Mouse (Mus musculus) hindbrain, postnatal 0 days (tissue): ENCODE measurements at regions not wholly inside any gene's neighbourhood (a gene's known extent, or its start where the extent isn't known, plus 50 kb on each side); places are given as distances from the start of the nearest gene placed in this dataset.

Experiments used
- ATAC-seq: fragments of 200-750 bp; cut with Nextera tagmentation; 2 replicates; pipeline ENCODE4 v1.8.0; 2017; ENCODE audit warnings: mild to moderate bottlenecking, moderate TSS enrichment, moderate library complexity
- DNase-seq: peaks from one replicate; pipeline ENCODE4 v3.0.0-alpha.2; 2015; ENCODE audit warnings: low spot score
- H3K27ac ChIP-seq: fragments of 300-500 bp; sonication (generic); 2 replicates; pipeline ENCODE4 v1.5.1; 2014; ENCODE audit warnings: mild to moderate bottlenecking
- H3K27me3 ChIP-seq: fragments of 300-500 bp; sonication (generic); 2 replicates; pipeline ENCODE4 v1.6.1; 2014; ENCODE audit warnings: low read length, mixed read lengths; ENCODE audit not compliant: insufficient read depth
- H3K36me3 ChIP-seq: fragments of 300-500 bp; sonication (generic); 2 replicates; pipeline ENCODE4 v1.6.1; 2014; ENCODE audit warnings: low read length, mixed read lengths; ENCODE audit not compliant: insufficient read depth
- H3K4me1 ChIP-seq: fragments of 300-500 bp; sonication (generic); 2 replicates; pipeline ENCODE4 v1.6.1; 2014; ENCODE audit warnings: antibody characterized with exemption, low read length, mixed read lengths; ENCODE audit not compliant: insufficient read depth
- H3K4me2 ChIP-seq: fragments of 300-500 bp; sonication (generic); 2 replicates; pipeline ENCODE4 v1.6.1; 2014; ENCODE audit warnings: low read depth, mild to moderate bottlenecking, low read length, moderate library complexity, mixed read lengths
- H3K4me3 ChIP-seq: fragments of 300-500 bp; sonication (generic); 2 replicates; pipeline ENCODE4 v1.5.1; 2014; ENCODE audit warnings: low read length
- H3K9ac ChIP-seq: fragments of 300-500 bp; sonication (generic); replicated peaks from 2 replicates; pipeline ENCODE4 v1.6.1; 2014; ENCODE audit warnings: mild to moderate bottlenecking, low read length, moderate library complexity, mixed read lengths
- H3K9me3 ChIP-seq: fragments of 300-500 bp; sonication (generic); 2 replicates; pipeline ENCODE4 v1.6.1; 2016; ENCODE audit warnings: low read length, mixed read lengths
- CTCF ChIP-seq: IDR thresholded peaks from 2 replicates; pipeline ENCODE4 v1.5.1; 2016; ENCODE audit warnings: antibody characterized with exemption, control low read depth, low read depth
- WGBS: fragments of 180-500 bp; shearing (Covaris S2); extraction: QIAGEN DNeasy Blood & Tissue Kit; methylation state at CpG from one replicate; pipeline ENCODE4 v1.1.7; 2014; 5-methylcytosine and 5-hydroxymethylcytosine counted together

DNA sequence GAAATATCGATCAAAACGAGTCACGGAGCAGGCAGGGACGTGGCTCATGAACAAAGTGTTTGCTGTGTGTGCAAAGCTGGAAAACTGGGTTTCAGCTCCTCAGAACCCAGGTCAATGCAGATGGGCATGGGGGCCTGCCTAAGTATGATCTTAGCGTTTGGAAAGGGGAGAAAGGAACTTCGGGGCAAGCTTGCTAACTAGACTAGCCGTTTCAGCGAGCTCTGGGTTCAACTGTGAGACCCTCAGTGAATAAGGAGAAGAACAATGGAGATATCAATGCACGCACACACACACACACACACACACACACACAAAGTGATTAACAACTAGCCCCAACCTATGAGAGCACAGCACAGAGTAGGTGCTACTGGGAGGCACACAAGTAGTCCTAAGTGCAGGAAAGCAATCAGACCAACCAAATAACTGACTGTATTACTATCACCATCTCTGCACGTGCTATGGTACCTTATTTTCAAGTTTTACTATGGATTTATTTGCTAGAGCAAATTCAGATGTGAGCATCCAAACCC lies 64.3 kb upstream of the Klf3 start:
- peak overlapping the region; percentile 37; the same call in 1 of the 2 replicates for H3K4me2 ChIP-seq

DNA sequence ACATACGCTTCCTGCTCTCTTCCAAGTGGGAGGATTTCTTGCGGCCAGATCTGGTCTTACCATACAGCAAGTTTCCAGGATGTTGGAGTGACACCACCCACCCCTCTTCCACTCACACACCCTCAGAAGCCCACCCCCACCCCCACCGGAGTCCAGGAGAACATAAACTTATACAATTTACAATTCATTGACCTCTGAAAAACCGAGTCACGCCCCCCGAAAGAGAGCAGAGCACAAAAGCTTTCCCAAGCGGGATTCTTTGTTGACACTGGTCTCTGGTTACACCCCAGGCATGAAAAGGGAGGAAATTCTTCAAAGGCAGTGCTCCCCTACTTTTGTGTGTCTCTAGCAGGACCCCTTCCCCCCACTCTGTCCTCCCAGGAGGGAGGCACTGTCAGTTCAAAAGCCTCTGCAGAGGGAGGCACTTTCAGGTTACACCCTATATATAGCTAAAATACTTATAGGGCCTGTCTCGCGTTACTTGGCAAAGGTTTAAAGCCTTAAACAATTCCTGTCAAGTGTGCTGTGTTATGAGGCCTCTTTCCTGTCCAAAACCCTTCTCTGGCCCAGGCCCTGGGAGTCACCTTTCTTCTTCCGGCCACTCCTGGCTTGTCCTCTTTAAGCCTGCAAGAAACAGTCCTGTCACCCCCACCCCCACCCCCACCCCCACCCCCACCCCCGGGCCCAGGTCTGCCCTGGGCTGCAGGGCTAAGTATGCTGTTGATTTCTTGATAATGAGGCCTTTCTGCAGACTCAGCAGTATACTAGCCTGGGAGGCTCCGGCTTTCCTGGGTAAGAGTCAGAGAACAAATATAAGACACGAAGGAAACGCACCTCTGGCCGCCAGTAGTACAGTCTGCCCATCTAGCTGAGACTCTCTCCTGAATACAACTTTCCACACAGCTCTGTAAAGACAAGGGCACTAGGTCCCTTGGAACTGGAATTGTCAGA lies 63.6 kb upstream of the Klf3 start:
- no peaks in the 10 kb centered on the region for H3K36me3 ChIP-seq
- H3K9me3 ChIP-seq: no peaks in the 10 kb centered on the region
- no peak overlapping the region for H3K4me2 ChIP-seq
- H3K27ac ChIP-seq: no peak overlapping the region
- no peak for TF ChIP-seq CTCF
- DNase-seq (no peak), ATAC-seq (peak; percentile 29; the same call in 1 of the 2 replicates)
- no peaks in the 10 kb centered on the region for H3K4me1 ChIP-seq
- no peak overlapping the region for H3K4me3 ChIP-seq
- no peak overlapping the region for H3K9ac ChIP-seq
- H3K27me3 ChIP-seq: no peaks in the 10 kb centered on the region
- WGBS: 25% methylated on average over 15 of the region's 15 CpGs

More for the DNA sequence above, 64.3 kb upstream of the Klf3 start:
- 0 out of 2 replicates have a peak overlapping the region, but pooled peaks have one; percentile 28 for H3K9ac ChIP-seq
- WGBS: 25% methylated on average over 10 of the region's 10 CpGs
- no peaks in the 10 kb centered on the region for H3K4me1 ChIP-seq
- DNase-seq (no peak), ATAC-seq (no peak)
- H3K36me3 ChIP-seq: no peaks in the 10 kb centered on the region
- no peak for TF ChIP-seq CTCF
- no peak overlapping the region for H3K27ac ChIP-seq
- H3K4me3 ChIP-seq: no peak overlapping the region
- no peaks in the 10 kb centered on the region for H3K27me3 ChIP-seq
- no peaks in the 10 kb centered on the region for H3K9me3 ChIP-seq

DNA sequence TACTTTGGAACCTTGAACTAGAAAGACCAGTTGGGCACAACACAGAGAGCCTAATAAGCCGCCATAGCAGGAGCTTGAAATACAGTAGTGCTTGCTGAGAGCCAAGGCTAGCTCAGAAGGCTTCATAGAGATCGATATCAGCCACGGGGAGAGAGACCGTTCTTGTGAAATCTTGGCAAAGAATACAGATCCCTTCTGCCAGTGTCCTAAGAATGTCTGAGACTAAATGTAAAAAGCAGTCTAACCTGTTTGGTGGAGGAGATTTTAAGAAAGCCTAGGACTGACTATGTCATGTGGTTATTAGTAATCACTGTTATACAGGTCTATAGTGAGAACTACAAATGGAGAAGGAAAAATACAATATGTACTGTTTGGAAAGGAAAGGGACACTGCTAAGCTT lies 59.1 kb upstream of the Klf3 start:
- H3K4me3 ChIP-seq: no peak overlapping the region
- no peaks in the 10 kb centered on the region for H3K9me3 ChIP-seq
- no peak overlapping the region for H3K27ac ChIP-seq
- TF ChIP-seq CTCF: no peak
- H3K4me2 ChIP-seq: no peak overlapping the region
- DNase-seq (no peak), ATAC-seq (no peak)
- H3K9ac ChIP-seq: no peak overlapping the region
- WGBS: 95% methylated on average over 4 of the region's 4 CpGs
- H3K27me3 ChIP-seq: no peaks in the 10 kb centered on the region
- H3K36me3 ChIP-seq: no peaks in the 10 kb centered on the region
- no peaks in the 10 kb centered on the region for H3K4me1 ChIP-seq

DNA sequence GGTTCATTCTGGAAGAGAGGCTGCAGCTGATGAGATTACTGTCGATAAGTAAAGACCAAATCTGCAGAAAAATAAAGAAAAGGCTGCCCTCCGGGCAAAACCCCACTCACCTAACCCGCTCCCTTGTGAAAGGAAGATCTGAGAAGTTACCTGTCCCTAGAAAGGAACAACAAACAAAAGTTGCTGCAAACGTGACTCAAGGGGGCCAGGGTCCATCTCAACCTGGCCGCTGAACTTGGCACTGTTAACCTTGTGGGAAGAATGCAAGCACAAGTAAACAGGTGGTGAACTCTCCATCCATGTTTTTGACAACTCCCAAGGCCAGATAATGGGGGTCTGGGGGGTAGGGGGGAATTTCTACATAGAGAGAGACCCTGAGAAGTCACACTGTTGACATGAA lies 58.7 kb upstream of the Klf3 start:
- no peaks in the 10 kb centered on the region for H3K27me3 ChIP-seq
- H3K36me3 ChIP-seq: no peaks in the 10 kb centered on the region
- WGBS: 92% methylated on average over 5 of the region's 5 CpGs
- H3K9ac ChIP-seq: no peak overlapping the region
- H3K4me1 ChIP-seq: no peaks in the 10 kb centered on the region
- DNase-seq: no peak
- no peak overlapping the region for H3K27ac ChIP-seq
- H3K4me3 ChIP-seq: no peak overlapping the region
- no peak for TF ChIP-seq CTCF
- H3K9me3 ChIP-seq: no peaks in the 10 kb centered on the region
- no peak overlapping the region for H3K4me2 ChIP-seq
- no peak for ATAC-seq

DNA sequence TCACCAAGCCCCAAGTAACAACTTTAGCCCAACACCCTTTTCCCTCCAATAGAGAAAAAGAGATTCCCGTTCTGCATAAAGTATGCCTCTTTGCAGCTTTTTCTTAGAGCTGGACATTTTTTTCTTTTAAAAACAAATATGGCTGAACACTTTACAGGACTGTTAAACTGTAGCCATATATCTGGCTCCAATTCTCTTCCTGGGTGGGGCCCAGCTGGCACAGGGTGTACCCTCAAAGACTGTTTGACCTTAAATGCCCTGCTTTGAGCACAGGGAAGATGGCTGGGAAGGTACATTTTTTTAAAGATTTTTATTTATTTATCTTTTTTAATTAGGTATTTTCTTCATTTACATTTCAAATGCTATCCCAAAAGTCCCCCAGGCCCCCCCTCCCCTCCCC lies 55.7 kb upstream of the Klf3 start:
- H3K4me2 ChIP-seq: no peak overlapping the region
- no peak overlapping the region for H3K9ac ChIP-seq
- no peaks in the 10 kb centered on the region for H3K9me3 ChIP-seq
- no peaks in the 10 kb centered on the region for H3K36me3 ChIP-seq
- TF ChIP-seq CTCF: no peak
- no peak overlapping the region for H3K4me3 ChIP-seq
- H3K27me3 ChIP-seq: no peaks in the 10 kb centered on the region
- no peaks in the 10 kb centered on the region for H3K4me1 ChIP-seq
- ATAC-seq (no peak), DNase-seq (no peak)
- H3K27ac ChIP-seq: no peak overlapping the region
- 77% methylated on average over 1 of the region's 1 CpGs for WGBS

DNA sequence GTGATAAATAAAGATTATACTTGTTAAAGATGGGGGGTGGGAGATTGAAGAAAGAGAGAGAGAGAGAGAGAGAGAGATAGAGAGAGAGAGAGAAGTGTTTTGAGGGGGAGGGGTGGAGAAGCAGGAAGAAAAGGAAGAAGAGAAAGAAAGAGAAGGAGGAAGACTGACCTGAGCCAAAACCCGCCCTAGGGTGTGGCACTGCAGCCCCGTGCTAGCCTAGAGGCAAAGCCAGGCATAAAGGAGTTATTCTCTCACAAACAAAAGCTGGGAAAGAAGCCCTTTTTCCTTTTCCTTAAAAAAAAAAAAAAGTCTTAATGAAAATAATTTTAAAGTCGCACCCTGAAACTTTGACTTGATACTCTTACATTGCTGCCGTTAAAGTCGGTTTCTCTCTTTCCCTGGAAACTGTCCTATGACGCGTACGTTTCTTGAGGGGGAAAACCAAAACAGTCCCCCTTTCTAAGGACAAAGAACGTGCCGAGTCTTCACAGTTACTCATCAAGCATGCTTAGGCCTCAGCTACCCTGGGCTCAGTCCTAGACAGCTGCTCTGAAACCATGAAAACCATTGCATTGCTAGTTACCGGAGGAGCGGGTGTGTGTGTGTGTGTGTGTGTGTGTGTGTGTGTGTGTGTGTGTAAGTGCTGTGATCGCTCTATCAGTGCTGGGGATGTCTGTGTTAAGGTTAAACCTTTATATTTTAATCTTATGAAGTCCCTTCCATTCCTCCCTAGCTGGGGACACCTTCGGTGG lies 53.6 kb upstream of the Klf3 start:
- H3K27me3 ChIP-seq: no peaks in the 10 kb centered on the region
- no peaks in the 10 kb centered on the region for H3K36me3 ChIP-seq
- DNase-seq: no peak
- H3K4me3 ChIP-seq: no peak overlapping the region
- H3K9ac ChIP-seq: no peak overlapping the region
- ATAC-seq: no peak
- H3K9me3 ChIP-seq: no peaks in the 10 kb centered on the region
- no peak overlapping the region for H3K4me2 ChIP-seq
- H3K4me1 ChIP-seq: no peaks in the 10 kb centered on the region
- TF ChIP-seq CTCF: no peak
- H3K27ac ChIP-seq: no peak overlapping the region
- 68% methylated on average over 14 of the region's 14 CpGs for WGBS
